Mouse (Mus musculus) pancreas, adult 10 weeks (tissue): ENCODE data around the gene Ccr10. TPM values are rescaled to one million over a fixed set of nuclear protein-coding genes. Genes with fewer than 3 reads are reported as not detected.

Source experiments
- polyA plus RNA-seq: library from polyadenylated mRNA; stranded (reverse); fragments of 350-450 nt; fragmentation: Illumina TruSeq; extraction: RNeasy Lipid Tissue Mini Kit (QIAGEN cat#74804); gene quantifications from one replicate; pipeline ENCODE4 v1.2.3, GENCODE M21; 2015; ENCODE audit warnings: low read depth, low replicate concordance; ENCODE audit not compliant: insufficient read depth

Ccr10 gene
- not detected for polyA plus RNA-seq

GRCm38 (mm10) chr11:101174851-101175628 lies at the start of gene Ccr10:
Gene Ccr10, minus strand, starts transcription at chr11:101175443.

DNA sequence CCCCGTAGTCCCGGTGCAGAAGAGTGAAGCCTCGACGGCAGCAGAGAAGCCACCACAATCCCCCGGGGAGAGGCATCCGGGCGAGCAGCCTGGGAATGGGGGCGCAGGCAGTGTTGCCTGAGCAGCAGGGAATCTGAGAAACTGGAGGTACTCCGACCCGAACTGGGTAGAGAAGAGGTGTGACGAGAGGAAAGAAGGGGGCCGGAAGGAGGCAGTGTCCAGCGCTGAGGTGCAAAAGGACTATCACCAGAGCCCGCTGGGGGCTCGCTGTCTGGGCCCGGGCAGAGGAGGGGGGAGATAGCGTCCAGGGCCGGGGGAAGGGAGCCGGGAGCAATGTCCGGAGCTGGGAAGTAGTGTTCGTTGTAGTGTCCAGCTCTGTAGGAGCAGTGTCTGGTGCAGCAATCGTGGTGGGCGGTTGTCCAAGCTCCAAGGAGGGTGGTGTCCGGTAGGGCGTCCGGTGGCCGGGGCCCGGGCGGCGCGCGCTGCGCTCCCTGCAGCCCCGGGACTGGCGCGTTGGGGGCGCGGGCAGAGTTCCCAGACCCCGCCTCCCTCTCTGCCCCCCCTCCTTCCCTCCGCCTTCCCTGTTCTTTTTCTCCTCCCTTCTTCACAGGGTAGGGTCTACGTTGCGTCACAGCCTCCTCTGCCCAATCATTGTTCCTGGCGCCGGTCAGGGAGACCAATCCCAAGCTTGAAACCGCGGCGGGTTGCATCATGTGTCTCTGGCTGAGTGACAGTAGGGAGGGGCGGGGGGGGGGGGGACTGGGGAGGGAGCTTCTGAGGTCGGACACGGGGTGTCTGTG lies 4.2 kb downstream of the Ccr10 start, which contains the start of gene Plekhh3:
Gene Plekhh3 (minus strand): TSS at position 541 of the 800 bp plus-strand sequence.

GRCm38 (mm10) chr11:101170354-101170810 lies 4.9 kb downstream of the Ccr10 start, which contains the start of gene Cntnap1:
Gene Cntnap1, plus strand, starts transcription at chr11:101170523.

GRCm38 (mm10) chr11:101155728-101156371 lies 19.4 kb downstream of the Ccr10 start, which contains the start of gene Tubg2:
Gene Tubg2, plus strand, starts transcription at chr11:101155907.

Other genes with a start within 250 kb of the Ccr10 start
- gene Stat3, start 235.9 kb downstream of the Ccr10 start, polyA plus RNA-seq: 16.6 TPM
- 54.5 TPM for gene Cavin1, start 204.6 kb downstream of the Ccr10 start, polyA plus RNA-seq
- gene Atp6v0a1, start 166.0 kb downstream of the Ccr10 start, polyA plus RNA-seq: 9.5 TPM
- gene Naglu, start 105.4 kb downstream of the Ccr10 start, polyA plus RNA-seq: 5.2 TPM
- gene Hsd17b1, start 97.0 kb downstream of the Ccr10 start, polyA plus RNA-seq: not detected
- 12.0 TPM for gene Coasy, start 92.9 kb downstream of the Ccr10 start, polyA plus RNA-seq
- 13.6 TPM for gene Mlx, start 88.2 kb downstream of the Ccr10 start, polyA plus RNA-seq
- 0.89 TPM for gene Psmc3ip, start 80.0 kb downstream of the Ccr10 start, polyA plus RNA-seq
- gene Retreg3, start 55.5 kb downstream of the Ccr10 start, polyA plus RNA-seq: 11.9 TPM
- gene Tubg1, start 55.5 kb downstream of the Ccr10 start, polyA plus RNA-seq: 7.6 TPM
- 1.7 TPM for gene Tubg2, start 19.5 kb downstream of the Ccr10 start, polyA plus RNA-seq
- gene Cntnap1, start 4.9 kb downstream of the Ccr10 start, polyA plus RNA-seq: 1.2 TPM
- 4.4 TPM for gene Plekhh3, start 4.1 kb downstream of the Ccr10 start, polyA plus RNA-seq
- gene Ezh1, start 51.0 kb upstream of the Ccr10 start, polyA plus RNA-seq: 9.6 TPM
- 30.5 TPM for gene Ramp2, start 70.6 kb upstream of the Ccr10 start, polyA plus RNA-seq
- gene Vps25, start 78.3 kb upstream of the Ccr10 start, polyA plus RNA-seq: 32.2 TPM
- 4.7 TPM for gene Wnk4, start 85.1 kb upstream of the Ccr10 start, polyA plus RNA-seq
- gene Cntd1, start 103.6 kb upstream of the Ccr10 start, polyA plus RNA-seq: not detected
- gene Coa3, start 103.7 kb upstream of the Ccr10 start, polyA plus RNA-seq: 56.2 TPM
- 20.4 TPM for gene Becn1, start 126.8 kb upstream of the Ccr10 start, polyA plus RNA-seq
- gene Psme3, start 140.8 kb upstream of the Ccr10 start, polyA plus RNA-seq: 15.3 TPM
- 4.8 TPM for gene Aoc2, start 149.6 kb upstream of the Ccr10 start, polyA plus RNA-seq
- gene Aoc3, start 155.2 kb upstream of the Ccr10 start, polyA plus RNA-seq: 8.3 TPM
- gene G6pc, start 192.1 kb upstream of the Ccr10 start, polyA plus RNA-seq: not detected
- gene Aarsd1, start 242.2 kb upstream of the Ccr10 start, polyA plus RNA-seq: 7.0 TPM
- 3.0 TPM for gene Gm27029, start 249.4 kb upstream of the Ccr10 start, polyA plus RNA-seq
- gene Rundc1, start 249.6 kb upstream of the Ccr10 start, polyA plus RNA-seq: 8.9 TPM
- gene Ptges3l, start 249.9 kb upstream of the Ccr10 start, polyA plus RNA-seq: not detected